Mouse (Mus musculus) hematopoietic stem cell, adult 5-6 weeks (primary cell): ENCODE results near the gene Vmn1r43. TPM values are rescaled to one million over a fixed set of nuclear protein-coding genes. Genes with fewer than 3 reads are reported as not detected.
"Not testable (repeated sequence)": the region's sequence is repeated elsewhere in the genome, so short reads cannot be mapped to it uniquely, and the experiment has no call there.

Source experiments
- ATAC-seq, 2 experiments: fragments of 125-278 bp in 1 of 2; replicated peaks in 1 of 2; 2 replicates each; pipeline ENCODE4 v1.8.0; 2016 to 2017; ENCODE audit warnings: inconsistent platforms in 2 of 2, mild to moderate bottlenecking in 2 of 2, moderate number of reproducible peaks in 2 of 2, low read depth in 1 of 2, moderate TSS enrichment in 1 of 2; ENCODE audit not compliant: low FRiP score in 2 of 2, poor library complexity in 2 of 2, severe bottlenecking in 2 of 2, insufficient read depth in 1 of 2, low TSS enrichment in 1 of 2
- total RNA-seq: library from RNA; stranded (forward); fragments of 172-1452, 232-1000 nt; gene quantifications from 2 replicates; pipeline ENCODE4 v1.2.3, GENCODE M21; 2017

The Vmn1r43 gene
- not detected in 2 replicates for total RNA-seq

DNA sequence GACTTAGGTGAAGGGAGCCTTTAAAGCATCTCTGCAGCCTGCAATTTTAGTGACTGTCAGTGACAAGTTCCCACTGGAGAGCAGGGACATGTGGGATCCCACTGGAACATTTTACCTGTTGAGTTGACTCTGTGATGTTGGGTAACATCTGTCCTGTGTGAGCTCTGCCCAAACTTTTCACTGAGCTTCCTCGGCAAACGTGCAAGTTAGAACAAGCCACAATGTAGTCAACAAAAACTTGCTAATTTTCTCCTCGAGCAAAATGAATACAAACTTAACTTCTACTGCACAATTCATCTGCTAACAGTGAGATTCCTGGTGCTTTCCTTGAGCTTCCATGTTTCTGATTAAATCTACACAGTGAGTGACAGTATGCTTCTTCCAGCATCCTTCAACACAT, at the start of gene Vmn1r43, which contains the start of gene Vmn1r42:
Vmn1r43 (minus strand) TSS at position 101 of the 400 bp plus-strand sequence.
Vmn1r42 (minus strand) TSS at position 101 of the 400 bp plus-strand sequence.
- ATAC-seq, result not testable (repeated sequence)

- no peak for ATAC-seq
These were observed 7.6 kb upstream of the Vmn1r43 start for GRCm38 (mm10) chr6:89883812-89884211.

DNA sequence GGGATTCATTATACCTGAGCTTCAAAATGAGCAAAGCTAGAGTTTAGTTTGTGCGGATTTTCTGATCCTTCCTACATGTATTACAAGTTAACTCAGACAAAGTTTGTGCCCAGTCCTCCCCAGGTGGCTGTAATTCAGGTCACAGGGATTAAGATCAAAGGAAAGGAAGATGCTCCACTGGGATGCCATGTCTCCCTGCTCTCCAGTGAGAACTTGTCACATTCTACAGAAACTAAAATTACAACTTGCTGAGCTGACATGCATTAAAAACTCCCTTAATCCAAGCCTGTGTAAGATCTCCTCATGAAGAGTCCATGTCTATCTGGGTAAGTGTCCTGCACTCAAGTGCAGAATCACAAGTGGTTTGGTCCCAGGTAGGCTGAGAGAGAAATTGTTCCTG, 7.1 kb upstream of the Vmn1r43 start, which contains the start of gene Vmn1r44:
Vmn1r44 (plus strand) TSS at position 301 of the 400 bp plus-strand sequence.
- no peak for ATAC-seq

- ATAC-seq, result no peak
These were observed 4.7 kb upstream of the Vmn1r43 start for GRCm38 (mm10) chr6:89880867-89881266.

DNA sequence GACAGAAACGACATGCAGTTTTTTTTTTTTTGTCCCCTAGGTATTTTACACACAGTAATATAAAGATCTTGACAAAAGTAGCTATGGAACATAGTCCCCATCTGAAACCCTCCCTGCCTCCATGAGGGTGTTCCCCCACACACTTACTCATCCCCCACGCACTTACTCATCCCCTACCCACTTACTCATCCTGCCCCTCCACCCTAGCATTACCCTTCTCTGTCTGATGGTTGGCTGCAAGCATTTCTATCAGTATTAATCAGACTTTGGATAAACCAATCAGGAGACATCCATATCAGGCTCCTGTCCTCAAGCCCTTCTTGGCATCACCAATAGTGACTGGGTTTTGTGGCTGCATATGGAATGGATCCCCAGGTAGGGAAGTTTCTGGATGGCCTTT, 750 bp upstream of the Vmn1r43 start:
- no peak for ATAC-seq

DNA sequence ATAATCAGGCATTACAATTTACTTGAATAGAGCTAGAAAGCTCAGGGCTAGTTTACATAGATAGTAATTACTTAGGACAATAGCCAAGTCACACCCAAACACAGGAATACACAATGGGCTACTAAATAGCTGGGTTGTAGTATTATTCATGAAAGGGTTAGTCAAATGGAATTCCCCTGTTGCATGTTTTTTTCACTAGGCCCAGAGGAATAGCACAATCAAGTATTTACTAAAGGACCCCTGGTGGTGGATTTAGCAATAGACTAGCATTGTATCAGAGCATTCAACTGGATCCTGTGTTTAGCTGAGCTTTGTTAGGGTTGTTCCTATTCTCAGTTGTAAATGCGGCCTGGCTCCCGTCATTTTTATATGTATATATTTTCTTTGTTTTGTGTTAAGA, 8.2 kb downstream of the Vmn1r43 start:
- ATAC-seq, result no peak

DNA sequence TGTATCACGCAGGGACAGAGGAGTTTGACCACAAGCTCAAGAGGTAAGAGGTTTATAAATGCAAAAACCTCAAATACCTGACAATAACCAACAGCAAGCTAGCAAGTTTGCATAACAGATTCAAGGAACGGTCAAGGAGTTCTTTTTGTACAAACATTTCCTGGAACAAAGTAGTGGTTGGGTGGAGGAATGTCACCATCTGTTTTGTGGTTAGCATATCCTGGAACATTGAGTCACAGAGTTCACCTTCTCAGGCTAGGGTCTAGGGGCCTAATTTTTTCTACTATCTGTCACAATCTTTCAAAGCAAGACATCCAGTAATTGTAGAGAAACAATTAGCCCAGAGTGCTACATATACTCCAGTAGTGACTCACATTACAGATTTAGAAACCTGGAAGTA, 8.9 kb downstream of the Vmn1r43 start:
- ATAC-seq, result no peak

DNA sequence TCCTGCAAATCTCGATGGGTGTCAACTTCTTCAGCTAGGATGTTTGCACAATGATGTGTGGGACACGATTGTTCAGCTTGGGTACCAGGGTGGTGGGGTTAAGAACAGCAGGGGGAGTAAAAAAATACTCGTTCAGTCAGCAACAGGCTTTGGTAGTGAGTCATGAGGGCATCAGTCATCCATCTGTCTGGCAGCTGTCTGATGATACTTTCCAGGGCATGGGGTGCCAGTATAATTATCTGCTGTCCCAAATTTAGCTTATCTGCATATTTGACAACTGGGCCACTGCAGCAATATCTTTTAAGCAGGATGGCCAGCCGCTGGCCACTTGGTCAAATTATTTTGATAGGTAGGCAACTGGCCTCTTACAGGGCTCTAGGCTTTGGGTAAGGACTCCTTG, 12.4 kb downstream of the Vmn1r43 start:
- ATAC-seq, result no peak

DNA sequence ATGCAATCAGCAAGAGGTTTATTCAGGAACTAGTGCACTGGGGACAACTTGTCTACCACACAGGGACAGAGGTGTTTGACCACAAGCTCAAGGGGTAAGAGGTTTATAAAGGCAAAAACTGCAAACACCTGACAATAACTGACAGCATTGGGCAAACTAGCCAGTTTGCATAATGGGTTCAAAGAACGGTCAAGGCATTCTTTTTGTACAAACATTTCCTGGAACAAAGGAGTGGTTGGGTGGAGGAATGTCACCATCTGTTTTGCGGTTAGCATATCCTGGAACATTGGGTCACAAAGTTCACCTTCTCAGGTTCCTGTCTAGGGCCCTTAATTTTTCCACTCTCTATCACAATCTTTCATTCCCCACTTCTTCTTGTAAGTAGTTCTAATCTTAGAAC, 16.4 kb downstream of the Vmn1r43 start:
- ATAC-seq, result no peak

DNA sequence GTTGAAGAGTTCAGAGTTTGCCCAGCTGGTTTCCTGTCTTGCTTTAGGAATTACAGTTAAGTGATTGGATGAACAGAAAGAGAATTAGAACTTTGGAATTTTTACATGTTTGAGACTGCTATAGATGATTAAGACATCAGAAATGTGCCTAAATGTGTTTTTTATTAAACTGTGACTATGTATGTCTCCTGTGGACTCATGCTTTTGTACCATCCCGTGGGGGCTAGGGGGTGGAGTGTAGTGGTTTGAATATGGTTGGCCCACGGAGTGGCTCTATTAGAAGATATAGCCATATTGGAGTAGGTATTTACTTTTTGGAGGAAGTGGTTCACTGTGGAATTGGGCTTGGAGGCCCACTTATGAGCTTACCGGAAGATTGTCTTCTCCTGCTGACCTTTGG, 18.7 kb downstream of the Vmn1r43 start:
- ATAC-seq, result no peak

Other genes starting within 250 kb of the Vmn1r43 start
- gene Txnrd3, start 232.4 kb downstream of the Vmn1r43 start, total RNA-seq, result 16.1 and 26.5 TPM in 2 replicates
- not detected in 2 replicates for gene Vmn1r40, start 168.9 kb downstream of the Vmn1r43 start, total RNA-seq
- not detected in 2 replicates for gene Vmn1r41, start 135.6 kb downstream of the Vmn1r43 start, total RNA-seq
- not detected in 2 replicates for gene Vmn1r42, start within 50 bp of the Vmn1r43 start, total RNA-seq
- gene Vmn1r44, start 7.2 kb upstream of the Vmn1r43 start, total RNA-seq, result not detected in 2 replicates
- gene Vmn1r45, start 64.2 kb upstream of the Vmn1r43 start, total RNA-seq, result not detected in 2 replicates
- not detected in 2 replicates for gene Vmn1r46, start 92.9 kb upstream of the Vmn1r43 start, total RNA-seq
- not detected in 2 replicates for gene Vmn1r47, start 139.7 kb upstream of the Vmn1r43 start, total RNA-seq
- not detected in 2 replicates for gene Vmn1r48, start 160.4 kb upstream of the Vmn1r43 start, total RNA-seq
- not detected in 2 replicates for gene Vmn1r49, start 202.1 kb upstream of the Vmn1r43 start, total RNA-seq
- not detected in 2 replicates for gene Vmn1r50, start 225.0 kb upstream of the Vmn1r43 start, total RNA-seq
- not detected in 2 replicates for gene Vmn1r51, start 246.2 kb upstream of the Vmn1r43 start, total RNA-seq